ENCODE assay signal across 18 mouse cellular contexts in genomic region chr19:43929869-43930268, GRCm38 (mm10). TPM values are rescaled to one million over a fixed set of nuclear protein-coding genes. Genes with fewer than 3 reads are reported as not detected.
DNase-seq lines count a peak whose midpoint lies in the region; ATAC-seq lines count a peak whose summit lies in the region.
"Had no signal": no experiment of that assay in that cellular context is flagged by ENCODE, and none has a peak within 500 bp of the region (broad histone marks: within the 10 kb centered on the region; RNA-seq: fewer than 3 reads in every experiment).

No protein-coding gene starts in this region.

- peaks cover 36% of the 10 kb centered on the region for H3K4me1 ChIP-seq in heart, embryonic 12.5 days (replicated peaks)
- peaks cover 23% of the 10 kb centered on the region for H3K4me1 ChIP-seq in kidney, embryonic 15.5 days

- no peak overlapping the region; the same call in 1 of the 2 replicates for H3K27ac ChIP-seq in heart, embryonic 12.5 days (ENCODE audit: poor library complexity, severe bottlenecking)
- H3K27ac ChIP-seq in kidney, embryonic 15.5 days: 0 out of 2 replicates have a peak overlapping the region, but pooled peaks have one; percentile 27

- H3K4me2 ChIP-seq in heart, embryonic 12.5 days: peak overlapping the region; percentile 31; the same call in 1 of the 2 replicates
- no peak overlapping the region for H3K4me2 ChIP-seq in kidney, embryonic 15.5 days
- H3K4me2 ChIP-seq: liver, embryonic 11.5 days; lung, embryonic 14.5 days had no signal

- ATAC-seq in heart, embryonic 12.5 days (ENCODE audit: insufficient number of reproducible peaks, low FRiP score): peak; percentile 11; the same call in 1 of the 2 replicates
- 0 out of 2 replicates have a peak, but pooled peaks have one; percentile 29 for ATAC-seq in kidney, embryonic 15.5 days (replicated peaks; ENCODE audit: low FRiP score)

- H3K36me3 ChIP-seq in heart, embryonic 12.5 days: no peaks in the 10 kb centered on the region
- no peaks in the 10 kb centered on the region for H3K36me3 ChIP-seq in kidney, embryonic 15.5 days

- no peaks in the 10 kb centered on the region for H3K27me3 ChIP-seq in heart, embryonic 12.5 days (replicated peaks)
- H3K27me3 ChIP-seq in kidney, embryonic 15.5 days: no peaks in the 10 kb centered on the region
- H3K27me3 ChIP-seq: megakaryocyte, embryonic 14.5 days had no signal

- H3K9me3 ChIP-seq in heart, embryonic 12.5 days (replicated peaks): no peaks in the 10 kb centered on the region
- H3K9me3 ChIP-seq in kidney, embryonic 15.5 days (replicated peaks): no peaks in the 10 kb centered on the region
- H3K9me3 ChIP-seq: megakaryocyte, embryonic 14.5 days had no signal

- DNase-seq in heart, postnatal 10 days: no peak
- DNase-seq in kidney, postnatal 10 days: no peak
- DNase-seq in retina, postnatal 1 day: peak; percentile 34
- DNase-seq in retina, embryonic 14.5 days (ENCODE audit: low spot score): no peak
- DNase-seq in testis, postnatal 14 days (ENCODE audit: low spot score): peak; percentile 87
- no peak for DNase-seq in layer of hippocampus, adult 8-10 months (ENCODE audit: low spot score in 2 of 2)
- DNase-seq: adrenal gland, postnatal 10 days; B cell, adult 2 months; cerebellum, adult 2 months; gastrocnemius, postnatal 14 days; left cerebral cortex, postnatal 4 days; lung, embryonic 14.5 days; right cerebral cortex, postnatal 25 days; thymus, postnatal 36 days had no signal

- intact Hi-C loops in heart, postnatal 10 days (cut with DNase I): loop anchor here (5.0 kb wide), 1 partner anchor 178 kb away; the partner anchor contains the start of genes Cox15 and Cutc

- no peak overlapping the region for H3K4me3 ChIP-seq in heart, embryonic 12.5 days
- H3K4me3 ChIP-seq in kidney, embryonic 15.5 days (replicated peaks): no peak overlapping the region
- H3K4me3 ChIP-seq: megakaryocyte, embryonic 14.5 days had no signal

- 23% methylated on average over 11 of the region's 11 CpGs for WGBS in heart, embryonic 12.5 days
- WGBS in kidney, embryonic 15.5 days: 37% methylated on average over 11 of the region's 11 CpGs

- H3K9ac ChIP-seq in heart, embryonic 12.5 days: 0 out of 2 replicates have a peak overlapping the region, but pooled peaks have one; percentile 25
- no peak overlapping the region for H3K9ac ChIP-seq in kidney, embryonic 15.5 days
- H3K9ac ChIP-seq: lung, embryonic 14.5 days had no signal

RNA-seq across cellular contexts. Expression of gene Dnmbp, which starts 10.1 kb away (rescaled TPM):
- 11.8 and 11.9 TPM in 2 replicates for polyA plus RNA-seq in heart, embryonic 12.5 days (2016; fragmentation: Nextera tagmentation; extraction: Ambion mirVana)
- 10 to 100 TPM; 11.2 to 13.2 TPM for total RNA-seq in heart, postnatal 10 days (2021)
- polyA plus RNA-seq in kidney, embryonic 15.5 days (2015; fragmentation: Nextera tagmentation; extraction: Ambion mirVana): 23.7 and 24.4 TPM in 2 replicates
- total RNA-seq in layer of hippocampus, adult 8-10 months (2022): 10 to 100 TPM; 10.8 to 13.3 (median 11.7) TPM

RNA-seq across cellular contexts. Expression of gene Cpn1, which starts 56.5 kb away (rescaled TPM):
- 0.86 and 1.6 TPM in 2 replicates for polyA plus RNA-seq in heart, embryonic 12.5 days (2016; fragmentation: Nextera tagmentation; extraction: Ambion mirVana)
- total RNA-seq in heart, postnatal 10 days (2021): not detected
- 51.0 and 53.5 TPM in 2 replicates for polyA plus RNA-seq in kidney, embryonic 15.5 days (2015; fragmentation: Nextera tagmentation; extraction: Ambion mirVana)
- total RNA-seq in layer of hippocampus, adult 8-10 months (2022): under 1 TPM in 3 of 4 experiments, not detected in 1; 0.27 to 0.37 (median 0.34) TPM
- total RNA-seq: gastrocnemius, postnatal 14 days had no signal

Comparison
In these comparisons a context has a peak if more than half of its experiments do, and no peak if none do; other contexts are left out.
1. DNase-seq: peak in retina, postnatal 1 day (single experiment) and testis, postnatal 14 days (single experiment); none in heart, postnatal 10 days (0 of 2), kidney, postnatal 10 days (single experiment), retina, embryonic 14.5 days (single experiment) and layer of hippocampus, adult 8-10 months (0 of 2).